Mouse (Mus musculus) cerebellum, adult 9-10 months (tissue): ENCODE measurements around the gene Ino80.

ENCODE experiments used
- DNase-seq: peaks from one replicate; pipeline ENCODE4 v3.0.0; 2022

The Ino80 gene

GRCm38 (mm10) chr2:119350555-119351486, 126.7 kb downstream of the Ino80 start, which contains the start of gene Chac1:
Chac1 (plus strand) TSS chr2:119351229.
- peak; percentile 95 for DNase-seq

GRCm38 (mm10) chr2:119344537-119345138, 132.8 kb downstream of the Ino80 start:
- no peak for DNase-seq

- DNase-seq, result peak; percentile 90
Measured at GRCm38 (mm10) chr2:119337425-119338265, 139.8 kb downstream of the Ino80 start.

GRCm38 (mm10) chr2:119336470-119336869, 141.0 kb downstream of the Ino80 start:
- no peak for DNase-seq

GRCm38 (mm10) chr2:119336002-119336401, 141.5 kb downstream of the Ino80 start:
- DNase-seq, result no peak

GRCm38 (mm10) chr2:119335535-119335934, 142.0 kb downstream of the Ino80 start:
- DNase-seq, result no peak

GRCm38 (mm10) chr2:119334964-119335525, 142.4 kb downstream of the Ino80 start:
- no peak for DNase-seq

GRCm38 (mm10) chr2:119334135-119334534, 143.4 kb downstream of the Ino80 start:
- DNase-seq, result no peak

GRCm38 (mm10) chr2:119332177-119332661, 145.3 kb downstream of the Ino80 start:
- no peak for DNase-seq

- DNase-seq, result no peak
Measured at GRCm38 (mm10) chr2:119330795-119331194, 146.7 kb downstream of the Ino80 start.

GRCm38 (mm10) chr2:119329123-119329817, 148.2 kb downstream of the Ino80 start:
- DNase-seq, result no peak

GRCm38 (mm10) chr2:119328546-119328945, 148.9 kb downstream of the Ino80 start:
- DNase-seq, result no peak

GRCm38 (mm10) chr2:119327942-119328526, 149.5 kb downstream of the Ino80 start:
- no peak for DNase-seq

- DNase-seq, result peak; percentile 66
Measured at GRCm38 (mm10) chr2:119327102-119327480, 150.4 kb downstream of the Ino80 start.

GRCm38 (mm10) chr2:119326161-119327101, 151.1 kb downstream of the Ino80 start:
- no peak for DNase-seq

- no peak for DNase-seq
Measured at GRCm38 (mm10) chr2:119325568-119326143, 151.8 kb downstream of the Ino80 start, which contains the start of gene Dll4. Dll4 (plus strand) TSS chr2:119325784.

- DNase-seq, result no peak
Measured at GRCm38 (mm10) chr2:119324576-119325318, 152.7 kb downstream of the Ino80 start.

- DNase-seq, result no peak
Measured at GRCm38 (mm10) chr2:119323866-119324575, 153.5 kb downstream of the Ino80 start.
